Mouse (Mus musculus) heart, embryonic 15.5 days (tissue): ENCODE results near the gene Yipf3. TPM values are rescaled to one million over a fixed set of nuclear protein-coding genes. Genes with fewer than 3 reads are reported as not detected.

Experiments
- ATAC-seq: fragments of 200-750 bp; cut with Nextera tagmentation; replicated peaks from 2 replicates; pipeline ENCODE4 v1.8.0; 2017; ENCODE audit warnings: low read depth, moderate TSS enrichment; ENCODE audit not compliant: insufficient number of reproducible peaks, insufficient read depth, low FRiP score
- H3K27ac ChIP-seq: fragments of 300-500 bp; sonication (generic); 2 replicates; pipeline ENCODE4 v1.5.1; 2015; ENCODE audit warnings: mild to moderate bottlenecking, inconsistent platforms
- H3K27me3 ChIP-seq: fragments of 300-500 bp; sonication (generic); 2 replicates; pipeline ENCODE4 v1.6.1; 2015; ENCODE audit warnings: inconsistent platforms
- H3K36me3 ChIP-seq: fragments of 300-500 bp; sonication (generic); 2 replicates; pipeline ENCODE4 v1.6.1; 2015; ENCODE audit warnings: mild to moderate bottlenecking, inconsistent platforms
- H3K4me1 ChIP-seq: fragments of 300-500 bp; sonication (generic); replicated peaks from 2 replicates; pipeline ENCODE4 v1.6.1; 2015; ENCODE audit warnings: inconsistent platforms
- H3K4me2 ChIP-seq: fragments of 300-500 bp; sonication (generic); 2 replicates; pipeline ENCODE4 v1.6.1; 2015; ENCODE audit warnings: inconsistent platforms, mild to moderate bottlenecking, moderate library complexity
- H3K4me3 ChIP-seq: fragments of 300-500 bp; sonication (generic); 2 replicates; pipeline ENCODE4 v1.5.1; 2015; ENCODE audit warnings: mild to moderate bottlenecking, inconsistent platforms
- H3K9ac ChIP-seq: fragments of 300-500 bp; sonication (generic); 2 replicates; pipeline ENCODE4 v1.6.1; 2015; ENCODE audit warnings: mild to moderate bottlenecking, inconsistent platforms
- H3K9me3 ChIP-seq: fragments of 300-500 bp; sonication (generic); replicated peaks from 2 replicates; pipeline ENCODE4 v1.6.1; 2016; ENCODE audit warnings: inconsistent platforms
- WGBS: fragments of 180-500 bp; shearing (Covaris S2); methylation state at CpG from one replicate; pipeline ENCODE4 v1.1.7; 2015; ENCODE audit warnings: mixed read lengths; 5-methylcytosine and 5-hydroxymethylcytosine counted together
- polyA plus RNA-seq: library from polyadenylated mRNA; unstranded; fragments of >200 nt; fragmentation: Nextera tagmentation; extraction: Ambion mirVana; gene quantifications from 2 replicates; pipeline ENCODE4 v1.2.1, GENCODE M21; 2015

Yipf3 gene
- polyA plus RNA-seq, 1 experiment from 2014 or later, result 72.1 TPM

GRCm38 (mm10) chr17:46239516-46240114 lies 8.3 kb upstream of the Yipf3 start:
- H3K4me2 ChIP-seq, result no peak overlapping the region
- WGBS, result 45% methylated on average over 15 of the region's 15 CpGs
- ATAC-seq, result peak; percentile 84

DNA sequence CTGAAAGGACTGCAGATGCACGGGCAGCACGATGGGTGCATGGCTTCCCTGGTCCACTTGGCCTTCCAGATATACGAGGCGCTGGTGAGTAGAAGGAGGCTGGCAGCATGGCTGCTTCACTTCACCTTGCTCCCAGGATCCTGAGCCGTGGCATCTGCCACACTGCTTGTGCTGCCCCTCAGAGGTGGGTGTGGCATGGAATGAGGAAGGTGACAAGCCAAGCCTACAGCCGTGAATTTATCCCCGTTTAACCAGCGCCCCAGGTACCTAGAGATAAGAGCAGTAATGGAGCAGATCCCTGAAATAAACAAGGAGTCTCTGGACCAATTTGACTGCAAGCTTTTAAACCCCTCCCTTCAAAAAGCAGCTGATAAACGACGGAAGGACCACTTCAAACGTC lies 6.4 kb upstream of the Yipf3 start:
- no peak for ATAC-seq
- Histone ChIP-seq H3K36me3 (peaks cover 75% of the 10 kb centered on the region), H3K4me1 (peaks cover 14% of the 10 kb centered on the region), H3K27me3 (no peaks in the 10 kb centered on the region), H3K9ac (no peak overlapping the region), H3K4me2 (no peak overlapping the region), H3K27ac (no peak overlapping the region), H3K9me3 (no peaks in the 10 kb centered on the region), H3K4me3 (no peak overlapping the region)
- 69% methylated on average over 11 of the region's 11 CpGs for WGBS

More at GRCm38 (mm10) chr17:46239516-46240114, 8.3 kb upstream of the Yipf3 start:
- Histone ChIP-seq H3K27me3 (no peaks in the 10 kb centered on the region), H3K36me3 (peaks cover 69% of the 10 kb centered on the region), H3K9ac (no peak overlapping the region), H3K4me3 (no peak overlapping the region), H3K27ac (0 out of 2 replicates have a peak overlapping the region, but pooled peaks have one; percentile 20), H3K9me3 (no peaks in the 10 kb centered on the region), H3K4me1 (peaks cover 14% of the 10 kb centered on the region)

- Histone ChIP-seq H3K4me2 (no peak overlapping the region), H3K4me3 (no peak overlapping the region), H3K27me3 (no peaks in the 10 kb centered on the region), H3K27ac (no peak overlapping the region), H3K4me1 (peaks cover 22% of the 10 kb centered on the region), H3K9me3 (no peaks in the 10 kb centered on the region), H3K9ac (no peak overlapping the region), H3K36me3 (peaks cover 67% of the 10 kb centered on the region)
- WGBS, result 87% methylated on average over 13 of the region's 13 CpGs
- ATAC-seq, result no peak
Observed at GRCm38 (mm10) chr17:46242274-46242673, 5.6 kb upstream of the Yipf3 start.

DNA sequence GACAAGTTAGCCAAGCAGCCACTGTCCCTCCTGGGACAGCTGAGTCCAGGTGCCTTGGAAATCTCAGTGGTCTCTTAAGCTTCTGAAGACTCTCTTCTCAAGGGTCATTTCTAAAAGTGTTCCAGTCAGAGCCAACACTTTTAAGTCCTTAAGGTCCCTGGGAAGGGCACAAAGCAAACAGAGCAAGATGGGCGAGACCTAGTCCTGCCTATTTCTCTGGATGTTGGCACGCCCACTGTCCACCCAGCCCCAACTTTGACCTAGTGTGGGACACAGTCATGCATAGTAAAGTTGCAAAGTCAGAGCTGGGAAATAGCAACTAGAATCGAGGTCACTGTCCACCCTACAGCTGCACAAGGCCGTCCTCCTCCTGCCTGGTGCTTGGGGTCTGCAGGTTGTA lies 4.9 kb upstream of the Yipf3 start:
- Histone ChIP-seq H3K4me3 (no peak overlapping the region), H3K9ac (no peak overlapping the region), H3K4me1 (peaks cover 22% of the 10 kb centered on the region), H3K9me3 (no peaks in the 10 kb centered on the region), H3K36me3 (peaks cover 64% of the 10 kb centered on the region), H3K27me3 (no peaks in the 10 kb centered on the region), H3K4me2 (no peak overlapping the region), H3K27ac (no peak overlapping the region)
- 86% methylated on average over 4 of the region's 4 CpGs for WGBS
- no peak for ATAC-seq

DNA sequence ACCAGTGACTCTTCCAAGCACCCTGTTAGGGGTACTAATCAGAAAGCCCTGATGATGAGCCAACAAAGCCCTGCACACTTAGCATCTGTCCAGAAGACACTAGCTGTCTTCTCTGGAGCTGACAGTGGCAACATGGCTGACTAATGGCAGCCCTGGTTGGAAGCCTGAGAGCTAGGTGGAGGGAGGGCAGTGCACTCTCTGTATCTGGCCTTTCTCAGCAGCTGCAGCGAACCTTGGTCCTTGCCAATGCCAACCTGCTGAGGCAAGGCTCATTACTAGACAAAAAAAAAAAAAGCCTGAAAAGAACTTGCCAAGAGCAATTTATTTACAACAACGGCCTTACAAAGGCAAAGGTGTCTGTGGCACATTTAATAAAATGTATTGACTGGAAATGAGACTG lies 4.3 kb upstream of the Yipf3 start:
- no peak overlapping the region for H3K27ac ChIP-seq
- no peak for ATAC-seq
- H3K4me3 ChIP-seq, result no peak overlapping the region
- 81% methylated on average over 2 of the region's 2 CpGs for WGBS
- peaks cover 64% of the 10 kb centered on the region for H3K36me3 ChIP-seq
- no peaks in the 10 kb centered on the region for H3K27me3 ChIP-seq
- no peak overlapping the region for H3K9ac ChIP-seq
- H3K4me2 ChIP-seq, result no peak overlapping the region
- H3K9me3 ChIP-seq, result no peaks in the 10 kb centered on the region
- H3K4me1 ChIP-seq, result peaks cover 23% of the 10 kb centered on the region

GRCm38 (mm10) chr17:46244579-46244978 lies 3.3 kb upstream of the Yipf3 start:
- H3K27me3 ChIP-seq, result no peaks in the 10 kb centered on the region
- no peak overlapping the region for H3K4me2 ChIP-seq
- 76% methylated on average over 10 of the region's 10 CpGs for WGBS
- no peaks in the 10 kb centered on the region for H3K9me3 ChIP-seq
- no peak for ATAC-seq
- H3K36me3 ChIP-seq, result peaks cover 61% of the 10 kb centered on the region
- H3K4me1 ChIP-seq, result peaks cover 24% of the 10 kb centered on the region
- H3K9ac ChIP-seq, result no peak overlapping the region
- H3K4me3 ChIP-seq, result no peak overlapping the region
- H3K27ac ChIP-seq, result no peak overlapping the region

DNA sequence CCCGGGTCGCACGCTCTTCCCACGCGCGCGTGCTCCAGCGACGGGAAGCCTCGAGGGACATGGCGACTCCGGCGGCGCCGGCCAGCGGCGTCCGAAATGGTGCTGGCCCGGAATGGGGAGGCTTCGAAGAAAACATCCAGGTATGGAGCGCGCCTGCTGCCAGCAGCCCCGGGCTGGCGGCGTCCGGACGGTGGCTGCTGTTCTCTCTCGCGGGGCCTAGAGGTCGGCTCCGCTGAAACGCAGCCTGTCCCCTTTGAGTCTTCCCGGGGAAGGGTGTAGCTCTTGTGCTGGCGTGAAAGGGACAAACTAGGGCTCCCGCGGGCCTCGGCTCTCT lies 276 bp downstream of the Yipf3 start:
- Histone ChIP-seq H3K4me3 (peak overlapping the region; percentile 79), H3K9me3 (no peaks in the 10 kb centered on the region), H3K27me3 (no peaks in the 10 kb centered on the region), H3K9ac (peak overlapping the region; percentile 90), H3K4me2 (peak overlapping the region; percentile 84), H3K36me3 (peaks cover 58% of the 10 kb centered on the region), H3K4me1 (peaks cover 26% of the 10 kb centered on the region), H3K27ac (peak overlapping the region; percentile 78)
- peak; percentile 32 for ATAC-seq
- under 1% methylated on average over 37 of the region's 37 CpGs for WGBS

- no peak for ATAC-seq
- Histone ChIP-seq H3K4me1 (peaks cover 37% of the 10 kb centered on the region), H3K27me3 (peaks cover 18% of the 10 kb centered on the region), H3K36me3 (peaks cover 28% of the 10 kb centered on the region), H3K9ac (no peak overlapping the region), H3K4me2 (no peak overlapping the region), H3K9me3 (no peaks in the 10 kb centered on the region), H3K4me3 (no peak overlapping the region), H3K27ac (no peak overlapping the region)
- WGBS, result 76% methylated on average over 7 of the region's 7 CpGs
Observed at GRCm38 (mm10) chr17:46251174-46251573, 3.3 kb downstream of the Yipf3 start.

- Histone ChIP-seq H3K4me2 (peak overlapping the region; percentile 97), H3K27me3 (peaks cover 18% of the 10 kb centered on the region), H3K9ac (no peak overlapping the region; the same call in 1 of the 2 replicates), H3K9me3 (no peaks in the 10 kb centered on the region), H3K4me1 (peaks cover 29% of the 10 kb centered on the region), H3K36me3 (peaks cover 25% of the 10 kb centered on the region), H3K27ac (no peak overlapping the region), H3K4me3 (peak overlapping the region; percentile 63)
- WGBS, result 53% methylated on average over 14 of the region's 14 CpGs
- ATAC-seq, result no peak
Observed at GRCm38 (mm10) chr17:46252571-46253451, 4.9 kb downstream of the Yipf3 start.

DNA sequence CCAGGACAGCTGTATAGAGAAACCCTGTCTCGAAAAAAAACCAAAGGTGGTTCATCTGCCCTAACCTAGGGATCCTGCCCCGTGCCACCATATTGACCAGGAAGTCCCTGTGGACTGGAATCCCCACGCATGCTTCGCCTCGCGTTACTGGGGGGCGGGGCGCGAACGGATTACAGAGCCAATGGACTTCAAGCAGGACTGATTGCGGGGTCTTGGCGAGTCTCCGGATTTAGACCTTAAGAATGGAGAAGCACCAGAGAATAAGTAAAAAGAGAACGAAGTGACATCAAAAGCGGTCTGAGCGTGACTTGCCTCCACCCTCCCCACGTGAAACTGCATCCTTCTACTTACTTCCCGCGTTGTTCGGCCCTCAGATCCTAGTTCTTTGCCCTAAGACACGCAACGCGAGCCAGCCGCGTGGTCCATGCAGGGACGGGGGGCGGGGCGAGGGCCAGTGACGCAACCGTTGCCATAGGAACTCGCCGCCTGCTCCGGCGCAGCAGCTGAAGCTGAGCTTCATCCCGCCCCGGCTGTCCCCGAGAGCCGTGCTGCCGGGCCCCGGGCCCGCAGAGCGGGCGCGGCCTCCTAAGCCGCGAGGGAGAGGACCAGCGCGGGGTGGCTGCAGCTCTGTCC lies 5.7 kb downstream of the Yipf3 start, which contains the start of gene Lrrc73:
Gene Lrrc73 (plus strand): TSS at position 80 of the 633 bp plus-strand sequence.
- peak within 1 kb of the TSS; percentile 97 for H3K4me2 ChIP-seq
- H3K27ac ChIP-seq, result no peak within 1 kb of the TSS
- H3K9ac ChIP-seq, result peak within 1 kb of the TSS; percentile 47
- H3K4me1 ChIP-seq, result peaks cover 28% of the 10 kb centered on the region
- H3K9me3 ChIP-seq, result no peaks in the 10 kb centered on the region
- WGBS, result 2% methylated on average over 47 of the region's 48 CpGs
- peaks cover 27% of the 10 kb centered on the region for H3K36me3 ChIP-seq
- H3K27me3 ChIP-seq, result peaks cover 18% of the 10 kb centered on the region
- peak within 1 kb of the TSS; percentile 63 for H3K4me3 ChIP-seq
- ATAC-seq, result peak; percentile 76

GRCm38 (mm10) chr17:46254106-46254505 lies 6.2 kb downstream of the Yipf3 start:
- H3K9me3 ChIP-seq, result no peaks in the 10 kb centered on the region
- peak overlapping the region; percentile 47 for H3K9ac ChIP-seq
- peak overlapping the region; percentile 97 for H3K4me2 ChIP-seq
- H3K27me3 ChIP-seq, result peaks cover 18% of the 10 kb centered on the region
- peaks cover 32% of the 10 kb centered on the region for H3K36me3 ChIP-seq
- WGBS, result 0% methylated on average over 53 of the region's 54 CpGs
- H3K4me3 ChIP-seq, result peak overlapping the region; percentile 63
- no peak overlapping the region for H3K27ac ChIP-seq
- peaks cover 23% of the 10 kb centered on the region for H3K4me1 ChIP-seq
- ATAC-seq, result peak; percentile 13; the same call in 1 of the 2 replicates
